Comparison of ENCODE assay signal across 8 mouse cellular contexts in genomic region chr17:23770493-23770892, GRCm38 (mm10). TPM values are rescaled to one million over a fixed set of nuclear protein-coding genes. Genes with fewer than 3 reads are reported as not detected.
DNase-seq lines count a peak whose midpoint lies in the region; TF ChIP-seq lines count a peak whose summit lies in the region.

No protein-coding gene starts in this region.

- H3K36me3 ChIP-seq in kidney, adult 2 months (ENCODE audit: control insufficient read depth, insufficient read depth, low read length), result no peaks in the 10 kb centered on the region
- peaks cover 39% of the 10 kb centered on the region for H3K36me3 ChIP-seq in hindbrain, embryonic 10.5 days
- peaks cover 42% of the 10 kb centered on the region for H3K36me3 ChIP-seq in midbrain, embryonic 10.5 days

- H3K27ac ChIP-seq in kidney, adult 2 months (ENCODE audit: insufficient read depth, low read depth, low read length), result no peak overlapping the region
- peak overlapping the region; percentile 97 for H3K27ac ChIP-seq in hindbrain, embryonic 10.5 days
- peak overlapping the region; percentile 98 for H3K27ac ChIP-seq in midbrain, embryonic 10.5 days (replicated peaks)

- H3K4me1 ChIP-seq in kidney, adult 2 months (ENCODE audit: control insufficient read depth, insufficient read depth, low read length), result no peaks in the 10 kb centered on the region; the same call in 1 of the 2 replicates
- peaks cover 22% of the 10 kb centered on the region for H3K4me1 ChIP-seq in hindbrain, embryonic 10.5 days (replicated peaks)
- H3K4me1 ChIP-seq in midbrain, embryonic 10.5 days, result peaks cover 23% of the 10 kb centered on the region

- no peaks in the 10 kb centered on the region for H3K9me3 ChIP-seq in hindbrain, embryonic 10.5 days
- no peaks in the 10 kb centered on the region for H3K9me3 ChIP-seq in midbrain, embryonic 10.5 days (replicated peaks)

- TF ChIP-seq CTCF in kidney, adult 2 months (conservative IDR thresholded peaks at IDR 0.05; ENCODE audit: insufficient read depth, insufficient read length, low read depth, low read length), result no peak

- no peak for DNase-seq in kidney, adult 2 months
- no peak for DNase-seq in kidney, adult 11 months
- DNase-seq in NIH3T3 (ENCODE audit: low read depth), result peak; percentile 14
- DNase-seq in hindbrain, embryonic 10.5 days (ENCODE audit: low spot score), result no peak
- no peak for DNase-seq in midbrain, embryonic 10.5 days (ENCODE audit: low spot score)
- DNase-seq in frontal cortex, postnatal 36 days (ENCODE audit: low spot score in 2 of 2), result no peak
- no peak for DNase-seq in cerebellum, adult 9-11 months
- no peak for DNase-seq in layer of hippocampus, postnatal 25 days (ENCODE audit: extremely low spot score in 1 of 2, low spot score in 1 of 2)

- 48% methylated on average over 2 of the region's 2 CpGs for WGBS in kidney, adult 2 months
- WGBS in hindbrain, embryonic 10.5 days, result 16% methylated on average over 2 of the region's 2 CpGs
- 10% methylated on average over 2 of the region's 2 CpGs for WGBS in midbrain, embryonic 10.5 days

- H3K4me3 ChIP-seq in kidney, adult 2 months (ENCODE audit: insufficient read depth, low read depth, low read length), result peak overlapping the region; percentile 93
- peak overlapping the region; percentile 87 for H3K4me3 ChIP-seq in hindbrain, embryonic 10.5 days
- H3K4me3 ChIP-seq in midbrain, embryonic 10.5 days, result peak overlapping the region; percentile 91

- no peaks in the 10 kb centered on the region for H3K27me3 ChIP-seq in kidney, adult 2 months (replicated peaks; ENCODE audit: control insufficient read depth, insufficient read depth, low read length)
- H3K27me3 ChIP-seq in hindbrain, embryonic 10.5 days (ENCODE audit: insufficient read depth, poor library complexity, severe bottlenecking), result no peaks in the 10 kb centered on the region
- H3K27me3 ChIP-seq in midbrain, embryonic 10.5 days (ENCODE audit: low read depth, poor library complexity, severe bottlenecking), result no peaks in the 10 kb centered on the region

- no peak for TF ChIP-seq POLR2A in kidney, adult 2 months (IDR thresholded peaks at IDR 0.05; ENCODE audit: low read depth, low read length)

RNA-seq across cellular contexts. Expression of gene Flywch1, which starts 0.9 kb away (rescaled TPM):
- 41.7 and 45.2 TPM in 2 replicates for polyA plus RNA-seq in kidney, adult 2 months (2012; rRNA removed)
- 181 and 211 TPM in 2 replicates for polyA plus RNA-seq in hindbrain, embryonic 10.5 days (2016; fragmentation: Nextera tagmentation; extraction: Ambion mirVana)
- polyA plus RNA-seq in midbrain, embryonic 10.5 days (2016; fragmentation: Nextera tagmentation; extraction: Ambion mirVana), result 187 and 202 TPM in 2 replicates
- 100 to 1,000 TPM; 263 to 298 TPM for total RNA-seq in layer of hippocampus, postnatal 25 days (2021)

RNA-seq across cellular contexts. Expression of gene Flywch2, which starts 15.4 kb away (rescaled TPM):
- 9.3 and 12.2 TPM in 2 replicates for polyA plus RNA-seq in kidney, adult 2 months (2012; rRNA removed)
- 22.9 and 34.9 TPM in 2 replicates for polyA plus RNA-seq in hindbrain, embryonic 10.5 days (2016; fragmentation: Nextera tagmentation; extraction: Ambion mirVana)
- 19.5 and 23.4 TPM in 2 replicates for polyA plus RNA-seq in midbrain, embryonic 10.5 days (2016; fragmentation: Nextera tagmentation; extraction: Ambion mirVana)
- total RNA-seq in layer of hippocampus, postnatal 25 days (2021), result 10 to 100 TPM; 11.3 to 18.4 TPM

RNA-seq across cellular contexts. Expression of gene Srrm2, which starts 19.8 kb away (rescaled TPM):
- 394 and 443 TPM in 2 replicates for polyA plus RNA-seq in kidney, adult 2 months (2012; rRNA removed)
- 517 and 570 TPM in 2 replicates for polyA plus RNA-seq in hindbrain, embryonic 10.5 days (2016; fragmentation: Nextera tagmentation; extraction: Ambion mirVana)
- polyA plus RNA-seq in midbrain, embryonic 10.5 days (2016; fragmentation: Nextera tagmentation; extraction: Ambion mirVana), result 509 and 515 TPM in 2 replicates
- total RNA-seq in layer of hippocampus, postnatal 25 days (2021), result 100 to 1,000 TPM; 400 to 605 TPM

RNA-seq across cellular contexts. Expression of gene Kremen2, which starts 24.9 kb away (rescaled TPM):
- polyA plus RNA-seq in kidney, adult 2 months (2012; rRNA removed), result 0.17 and 0.27 TPM in 2 replicates
- polyA plus RNA-seq in hindbrain, embryonic 10.5 days (2016; fragmentation: Nextera tagmentation; extraction: Ambion mirVana), result 3.4 and 4.3 TPM in 2 replicates
- 1.7 and 2.3 TPM in 2 replicates for polyA plus RNA-seq in midbrain, embryonic 10.5 days (2016; fragmentation: Nextera tagmentation; extraction: Ambion mirVana)
- total RNA-seq in layer of hippocampus, postnatal 25 days (2021), result under 1 TPM; 0.28 to 0.49 TPM

RNA-seq across cellular contexts. Expression of gene Paqr4, which starts 29.8 kb away (rescaled TPM):
- 9.7 and 10.8 TPM in 2 replicates for polyA plus RNA-seq in kidney, adult 2 months (2012; rRNA removed)
- 28.8 and 43.6 TPM in 2 replicates for polyA plus RNA-seq in hindbrain, embryonic 10.5 days (2016; fragmentation: Nextera tagmentation; extraction: Ambion mirVana)
- polyA plus RNA-seq in midbrain, embryonic 10.5 days (2016; fragmentation: Nextera tagmentation; extraction: Ambion mirVana), result 27.6 and 36.2 TPM in 2 replicates
- total RNA-seq in layer of hippocampus, postnatal 25 days (2021), result 10 to 100 TPM; 55.1 to 58.7 TPM
